Mouse (Mus musculus) forebrain, embryonic 10.5 days (tissue): Measurements from ENCODE around the gene Sytl5. TPM values are rescaled to one million over a fixed set of nuclear protein-coding genes. Genes with fewer than 3 reads are reported as not detected.

Source experiments
- DNase-seq: peaks from one replicate; pipeline ENCODE4 v3.0.0-alpha.2; 2017; ENCODE audit warnings: low spot score; ENCODE audit errors: extremely low spot score
- H3K27ac ChIP-seq: fragments of 300-500 bp; sonication (generic); 2 replicates; pipeline ENCODE4 v1.5.1; 2016; ENCODE audit warnings: mild to moderate bottlenecking
- H3K27me3 ChIP-seq: fragments of 300-500 bp; sonication (generic); 2 replicates; pipeline ENCODE4 v1.6.1; 2016; ENCODE audit warnings: mild to moderate bottlenecking; ENCODE audit not compliant: poor library complexity, severe bottlenecking
- H3K36me3 ChIP-seq: fragments of 300-500 bp; sonication (generic); replicated peaks from 2 replicates; pipeline ENCODE4 v1.6.1; 2016; ENCODE audit warnings: mild to moderate bottlenecking, moderate library complexity
- H3K4me1 ChIP-seq: fragments of 300-500 bp; sonication (generic); 2 replicates; pipeline ENCODE4 v1.6.1; 2016
- H3K4me3 ChIP-seq: fragments of 300-500 bp; sonication (generic); 2 replicates; pipeline ENCODE4 v1.5.1; 2016; ENCODE audit warnings: mild to moderate bottlenecking, moderate library complexity
- H3K9me3 ChIP-seq: fragments of 300-500 bp; sonication (generic); 2 replicates; pipeline ENCODE4 v1.6.1; 2016; ENCODE audit warnings: mild to moderate bottlenecking, moderate library complexity
- WGBS: fragments of 180-500 bp; shearing (Covaris S2); methylation state at CpG from one replicate; pipeline ENCODE4 v1.1.7; 2016; 5-methylcytosine and 5-hydroxymethylcytosine counted together
- polyA plus RNA-seq: library from polyadenylated mRNA; unstranded; fragments of >200 nt; fragmentation: Nextera tagmentation; extraction: Ambion mirVana; gene quantifications from 2 replicates; pipeline ENCODE4 v1.2.1, GENCODE M21; 2016

The Sytl5 gene
- polyA plus RNA-seq, result 0.73 and 0.90 TPM in 2 replicates

- no peak for DNase-seq
- Histone ChIP-seq H3K27me3 (no peaks in the 10 kb centered on the region), H3K9me3 (no peaks in the 10 kb centered on the region), H3K27ac (no peak within 1 kb of the TSS), H3K4me3 (no peak within 1 kb of the TSS), H3K36me3 (no peaks in the 10 kb centered on the region), H3K4me1 (no peaks in the 10 kb centered on the region)
- whole genome bisulfite sequencing, result 66% methylated on average over 2 of the region's 2 CpGs
These were observed at the start of gene Sytl5 for GRCm38 (mm10) chrX:9885322-9885721. Gene Sytl5, plus strand, starts transcription at chrX:9885622.

- no peak within 1 kb of the TSS for H3K4me3 ChIP-seq
- H3K4me1 ChIP-seq, result no peaks in the 10 kb centered on the region
- WGBS, result 79% methylated on average over 3 of the region's 3 CpGs
- H3K36me3 ChIP-seq, result no peaks in the 10 kb centered on the region
- H3K27ac ChIP-seq, result no peak within 1 kb of the TSS
- DNase-seq, result no peak
- H3K9me3 ChIP-seq, result no peaks in the 10 kb centered on the region
- H3K27me3 ChIP-seq, result no peaks in the 10 kb centered on the region
These were observed 38.8 kb upstream of the Sytl5 start, which contains the start of gene Hypm for GRCm38 (mm10) chrX:9846628-9847027. Gene Hypm, plus strand, starts transcription at chrX:9846928.

- no peaks in the 10 kb centered on the region for H3K27me3 ChIP-seq
- no peaks in the 10 kb centered on the region for H3K4me1 ChIP-seq
- H3K9me3 ChIP-seq, result no peaks in the 10 kb centered on the region
- no peak for DNase-seq
- H3K4me3 ChIP-seq, result no peak within 1 kb of the TSS
- H3K36me3 ChIP-seq, result no peaks in the 10 kb centered on the region
- no peak within 1 kb of the TSS for H3K27ac ChIP-seq
- 57% methylated on average over 1 of the region's 1 CpGs for WGBS
These were observed 36.0 kb upstream of the Sytl5 start, which contains the start of gene H2al3 for GRCm38 (mm10) chrX:9849403-9849802. Gene H2al3, plus strand, starts transcription at chrX:9849703.

GRCm38 (mm10) chrX:9861859-9862258 lies 23.6 kb upstream of the Sytl5 start:
- Histone ChIP-seq H3K27me3 (no peaks in the 10 kb centered on the region), H3K36me3 (no peaks in the 10 kb centered on the region), H3K4me1 (no peaks in the 10 kb centered on the region), H3K4me3 (no peak overlapping the region), H3K27ac (no peak overlapping the region), H3K9me3 (no peaks in the 10 kb centered on the region)
- WGBS, result 91% methylated on average over 2 of the region's 2 CpGs
- no peak for DNase-seq

- Histone ChIP-seq H3K4me1 (no peaks in the 10 kb centered on the region), H3K27me3 (no peaks in the 10 kb centered on the region), H3K27ac (no peak overlapping the region), H3K9me3 (no peaks in the 10 kb centered on the region), H3K36me3 (no peaks in the 10 kb centered on the region), H3K4me3 (no peak overlapping the region)
- DNase-seq, result no peak
- WGBS, result 94% methylated on average over 2 of the region's 2 CpGs
These were observed 9.9 kb upstream of the Sytl5 start for GRCm38 (mm10) chrX:9875519-9875918.

- WGBS, result 82% methylated on average over 2 of the region's 2 CpGs
- no peaks in the 10 kb centered on the region for H3K36me3 ChIP-seq
- no peak overlapping the region for H3K27ac ChIP-seq
- DNase-seq, result no peak
- H3K9me3 ChIP-seq, result no peaks in the 10 kb centered on the region
- H3K4me1 ChIP-seq, result no peaks in the 10 kb centered on the region
- no peak overlapping the region for H3K4me3 ChIP-seq
- no peaks in the 10 kb centered on the region for H3K27me3 ChIP-seq
These were observed 24.1 kb downstream of the Sytl5 start for GRCm38 (mm10) chrX:9909572-9909971.

GRCm38 (mm10) chrX:9933839-9934238 lies 48.4 kb downstream of the Sytl5 start:
- Histone ChIP-seq H3K36me3 (no peaks in the 10 kb centered on the region), H3K27ac (no peak overlapping the region), H3K4me1 (no peaks in the 10 kb centered on the region), H3K27me3 (no peaks in the 10 kb centered on the region), H3K9me3 (no peaks in the 10 kb centered on the region), H3K4me3 (no peak overlapping the region)
- no peak for DNase-seq

GRCm38 (mm10) chrX:9984094-9984669 lies 98.8 kb downstream of the Sytl5 start:
- H3K36me3 ChIP-seq, result no peaks in the 10 kb centered on the region
- H3K9me3 ChIP-seq, result no peaks in the 10 kb centered on the region
- no peaks in the 10 kb centered on the region for H3K27me3 ChIP-seq
- no peaks in the 10 kb centered on the region for H3K4me1 ChIP-seq
- H3K4me3 ChIP-seq, result no peak overlapping the region
- DNase-seq, result no peak
- H3K27ac ChIP-seq, result no peak overlapping the region

- WGBS, result 79% methylated on average over 1 of the region's 1 CpGs
- Histone ChIP-seq H3K27ac (no peak overlapping the region), H3K36me3 (no peaks in the 10 kb centered on the region), H3K4me1 (no peaks in the 10 kb centered on the region), H3K4me3 (no peak overlapping the region), H3K27me3 (no peaks in the 10 kb centered on the region), H3K9me3 (no peaks in the 10 kb centered on the region)
- DNase-seq, result no peak
These were observed 115.3 kb downstream of the Sytl5 start for GRCm38 (mm10) chrX:10000718-10001117.

- Histone ChIP-seq H3K9me3 (no peaks in the 10 kb centered on the region), H3K27me3 (no peaks in the 10 kb centered on the region), H3K36me3 (no peaks in the 10 kb centered on the region), H3K4me3 (no peak overlapping the region), H3K4me1 (no peaks in the 10 kb centered on the region), H3K27ac (no peak overlapping the region)
- WGBS, result 85% methylated on average over 1 of the region's 1 CpGs
- DNase-seq, result no peak
These were observed 120.5 kb downstream of the Sytl5 start for GRCm38 (mm10) chrX:10005946-10006345.

- no peaks in the 10 kb centered on the region for H3K27me3 ChIP-seq
- H3K4me3 ChIP-seq, result no peak overlapping the region
- H3K27ac ChIP-seq, result no peak overlapping the region
- H3K36me3 ChIP-seq, result no peaks in the 10 kb centered on the region
- 93% methylated on average over 1 of the region's 1 CpGs for WGBS
- no peaks in the 10 kb centered on the region for H3K4me1 ChIP-seq
- no peaks in the 10 kb centered on the region for H3K9me3 ChIP-seq
- DNase-seq, result no peak
These were observed 122.4 kb downstream of the Sytl5 start for GRCm38 (mm10) chrX:10007675-10008270.

- Histone ChIP-seq H3K9me3 (no peaks in the 10 kb centered on the region), H3K27me3 (no peaks in the 10 kb centered on the region), H3K36me3 (no peaks in the 10 kb centered on the region), H3K4me1 (no peaks in the 10 kb centered on the region), H3K4me3 (no peak overlapping the region), H3K27ac (no peak overlapping the region)
- DNase-seq, result no peak
These were observed 124.8 kb downstream of the Sytl5 start for GRCm38 (mm10) chrX:10010202-10010601.

- Histone ChIP-seq H3K9me3 (no peaks in the 10 kb centered on the region), H3K27ac (no peak overlapping the region), H3K27me3 (no peaks in the 10 kb centered on the region), H3K4me3 (no peak overlapping the region), H3K36me3 (no peaks in the 10 kb centered on the region), H3K4me1 (no peaks in the 10 kb centered on the region)
- DNase-seq, result no peak
These were observed 149.2 kb downstream of the Sytl5 start for GRCm38 (mm10) chrX:10034666-10035065.
